Mouse (Mus musculus): ENCODE data around the gene Prkcb. TPM values are rescaled to one million over a fixed set of nuclear protein-coding genes. Genes with fewer than 3 reads are reported as not detected.

Gene Prkcb
- total RNA-seq, 2 experiments from 2014 or later = 805 to 833 TPM

DNA sequence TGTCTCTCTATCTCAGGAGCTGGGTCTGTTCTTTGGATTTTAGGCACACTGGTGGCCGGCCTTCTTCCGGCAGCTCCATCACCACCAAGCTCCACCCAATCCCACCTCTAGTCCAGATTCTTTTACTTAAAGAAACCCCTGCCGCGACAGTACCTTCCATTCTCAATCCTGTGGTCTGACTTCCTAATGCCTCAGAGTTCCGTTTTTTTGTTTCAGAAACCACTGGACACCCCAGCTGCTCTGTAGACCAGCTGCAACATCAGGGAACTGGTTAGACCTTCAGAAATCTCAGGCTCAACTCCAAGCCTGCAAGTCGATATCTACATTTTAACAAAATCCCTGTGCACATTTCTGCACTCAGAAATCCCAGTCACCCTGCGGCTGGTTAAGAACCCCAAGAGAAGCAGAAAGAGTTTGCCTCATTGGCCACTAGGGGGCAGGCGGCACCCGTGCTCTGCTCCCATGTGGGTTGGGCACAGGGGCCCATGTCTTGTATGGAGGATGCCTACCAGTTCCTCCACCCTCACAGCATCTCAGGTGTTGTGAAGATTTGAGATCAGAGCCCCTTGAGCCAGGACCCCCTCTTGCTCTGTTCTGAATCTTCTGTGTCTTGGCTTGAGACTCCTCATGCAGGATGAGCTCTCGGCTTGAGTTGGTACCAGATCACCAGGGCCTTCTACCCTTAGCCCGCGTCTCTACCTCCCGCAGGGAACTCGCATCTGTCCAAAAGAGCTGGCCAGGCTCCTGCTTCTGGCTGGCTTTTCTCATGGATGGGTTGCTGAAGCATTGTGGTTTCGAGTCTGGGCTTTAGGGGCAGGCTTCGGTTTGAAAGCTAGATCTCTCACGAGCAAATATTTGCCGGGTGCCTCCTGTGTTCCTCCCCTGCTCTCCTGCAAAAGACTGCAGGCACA lies 182.1 kb downstream of the Prkcb start:
- peak; percentile 71 to 75 for DNase-seq

DNA sequence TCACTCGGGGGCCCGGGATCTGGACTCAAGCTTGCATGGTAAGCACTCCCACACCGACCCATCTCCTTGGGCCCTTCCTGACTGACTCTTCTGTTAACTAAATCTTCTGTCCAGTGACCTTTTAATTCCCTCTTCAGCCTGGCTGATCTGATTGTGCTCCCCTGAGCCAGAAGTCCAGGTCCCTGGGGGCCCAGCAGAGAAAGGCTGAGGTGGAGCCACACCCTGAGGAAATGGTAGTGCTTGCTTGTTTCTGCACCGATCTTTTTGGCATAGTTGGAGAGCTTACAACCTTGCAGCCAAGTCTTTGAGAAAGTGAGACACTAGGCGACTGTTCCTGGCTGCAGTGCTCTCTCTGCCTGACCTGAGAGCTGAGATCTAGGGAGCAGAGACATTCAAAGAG lies 183.7 kb downstream of the Prkcb start:
- no peak for DNase-seq

DNA sequence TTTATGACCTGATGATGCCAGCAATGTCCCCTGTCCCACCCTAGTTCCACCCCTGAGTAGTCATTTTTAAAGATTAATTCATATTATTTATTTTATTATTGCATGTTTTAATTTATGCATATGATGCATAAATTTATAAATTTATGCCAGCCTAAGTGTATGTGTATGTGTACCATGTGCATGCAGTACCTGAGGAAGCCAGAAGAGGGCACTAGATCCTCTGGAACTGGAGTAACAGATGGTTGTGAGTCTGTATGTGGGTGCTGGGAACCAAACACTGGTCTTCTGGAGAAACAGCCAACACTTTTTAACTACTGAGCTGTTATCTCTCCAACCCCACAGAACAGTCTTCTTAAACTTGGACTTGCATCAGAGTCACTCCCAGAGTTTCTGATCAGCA lies 186.5 kb downstream of the Prkcb start:
- DNase-seq = no peak

- no peak for DNase-seq
These were observed 188.1 kb downstream of the Prkcb start for GRCm38 (mm10) chr7:122476697-122477096.

DNA sequence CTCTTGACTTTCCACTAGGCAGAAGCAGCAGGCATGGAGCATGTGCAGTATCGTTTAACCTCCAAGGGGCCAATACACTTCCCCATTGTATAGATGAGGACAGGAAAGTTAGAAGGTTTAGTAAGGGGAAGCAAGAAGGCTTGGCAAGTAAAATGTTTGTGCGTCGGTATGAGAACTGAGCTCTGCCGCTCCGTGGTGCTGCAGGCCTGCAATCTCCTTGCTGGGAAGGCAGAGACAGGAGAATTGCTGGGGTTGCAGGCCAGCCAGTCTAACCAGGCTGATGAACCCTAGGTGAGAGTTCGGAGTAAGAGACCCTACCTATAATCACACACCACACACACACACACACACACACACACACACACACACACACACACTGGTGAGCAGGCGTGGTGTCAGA lies 188.6 kb downstream of the Prkcb start:
- DNase-seq = no peak

GRCm38 (mm10) chr7:122477566-122478564 lies 189.3 kb downstream of the Prkcb start:
- DNase-seq = no peak

GRCm38 (mm10) chr7:122483949-122484348 lies 195.4 kb downstream of the Prkcb start:
- no peak for DNase-seq

DNA sequence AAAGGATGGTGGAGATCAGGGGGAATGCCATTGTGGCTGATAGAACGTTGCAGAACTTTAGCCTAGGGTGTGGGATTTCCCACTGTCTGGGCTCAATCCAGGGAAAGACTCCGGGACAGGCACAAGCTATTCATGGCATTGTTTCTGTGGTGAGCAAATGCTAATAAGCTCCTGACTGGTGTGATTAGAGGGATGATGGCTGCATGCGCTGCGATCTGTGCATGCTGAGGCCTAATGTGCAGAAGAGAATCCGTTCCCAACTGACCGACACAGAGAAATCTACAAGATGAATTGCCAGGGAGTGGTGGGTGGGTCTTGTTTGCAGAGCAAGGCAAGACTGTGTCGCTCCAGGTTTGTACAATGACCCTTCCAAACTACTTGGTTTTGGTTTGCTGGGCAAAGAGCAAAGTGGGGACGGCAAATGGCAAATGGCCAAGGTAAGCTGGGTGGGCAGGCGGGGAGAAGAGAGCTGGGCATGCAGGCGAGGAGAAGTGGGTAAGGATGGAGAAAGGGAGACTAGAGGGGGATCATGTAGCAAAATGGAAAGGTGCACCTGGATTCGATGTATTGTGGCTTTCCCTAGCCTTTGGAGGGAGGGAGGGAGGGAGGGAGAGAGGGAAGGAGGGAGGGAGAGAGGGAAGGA lies 199.5 kb downstream of the Prkcb start:
- DNase-seq = no peak

GRCm38 (mm10) chr7:122492041-122492440 lies 203.5 kb downstream of the Prkcb start:
- no peak for DNase-seq

DNA sequence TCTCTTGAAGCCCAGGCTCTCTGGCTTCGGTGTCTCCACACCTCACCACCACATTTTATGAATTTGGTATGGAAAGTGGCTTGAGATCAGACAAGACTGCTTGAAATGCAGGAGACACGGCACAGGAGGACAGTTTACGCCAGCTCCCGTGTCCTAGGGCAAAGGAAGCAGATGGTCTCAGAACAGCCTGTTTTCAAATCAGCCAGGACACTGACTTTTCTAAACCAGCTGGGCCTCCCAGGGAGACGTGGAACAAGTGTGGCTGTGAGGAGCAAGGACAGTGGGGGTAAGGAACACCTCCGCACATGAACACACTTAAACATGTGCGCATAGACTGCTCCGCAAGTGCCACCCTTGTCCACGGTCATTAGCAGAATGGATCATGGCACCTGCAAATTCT lies 204.4 kb downstream of the Prkcb start:
- DNase-seq = no peak

GRCm38 (mm10) chr7:122494088-122494487 lies 205.5 kb downstream of the Prkcb start:
- DNase-seq = no peak

GRCm38 (mm10) chr7:122497516-122497915 lies 209.0 kb downstream of the Prkcb start:
- DNase-seq = no peak

DNA sequence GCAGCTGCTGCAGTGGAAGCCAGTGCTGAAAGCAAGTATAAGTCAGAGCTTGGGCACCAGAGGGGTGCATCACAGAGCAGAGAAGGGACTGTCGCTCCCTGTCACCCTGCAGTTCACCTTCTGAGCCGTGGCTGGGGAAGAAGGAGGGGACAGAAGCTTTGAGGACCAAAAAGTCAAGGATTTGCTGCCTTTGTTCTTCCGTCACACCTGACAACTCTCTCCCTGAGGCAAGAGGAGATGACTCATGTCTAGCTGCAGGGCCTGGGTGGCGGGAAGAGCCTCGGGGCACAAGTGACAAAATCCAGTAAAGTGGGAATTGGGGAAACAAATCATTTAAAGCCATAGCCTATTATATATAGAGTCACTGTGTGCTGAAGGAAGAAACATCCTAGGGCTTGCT lies 209.9 kb downstream of the Prkcb start:
- no peak for DNase-seq

DNA sequence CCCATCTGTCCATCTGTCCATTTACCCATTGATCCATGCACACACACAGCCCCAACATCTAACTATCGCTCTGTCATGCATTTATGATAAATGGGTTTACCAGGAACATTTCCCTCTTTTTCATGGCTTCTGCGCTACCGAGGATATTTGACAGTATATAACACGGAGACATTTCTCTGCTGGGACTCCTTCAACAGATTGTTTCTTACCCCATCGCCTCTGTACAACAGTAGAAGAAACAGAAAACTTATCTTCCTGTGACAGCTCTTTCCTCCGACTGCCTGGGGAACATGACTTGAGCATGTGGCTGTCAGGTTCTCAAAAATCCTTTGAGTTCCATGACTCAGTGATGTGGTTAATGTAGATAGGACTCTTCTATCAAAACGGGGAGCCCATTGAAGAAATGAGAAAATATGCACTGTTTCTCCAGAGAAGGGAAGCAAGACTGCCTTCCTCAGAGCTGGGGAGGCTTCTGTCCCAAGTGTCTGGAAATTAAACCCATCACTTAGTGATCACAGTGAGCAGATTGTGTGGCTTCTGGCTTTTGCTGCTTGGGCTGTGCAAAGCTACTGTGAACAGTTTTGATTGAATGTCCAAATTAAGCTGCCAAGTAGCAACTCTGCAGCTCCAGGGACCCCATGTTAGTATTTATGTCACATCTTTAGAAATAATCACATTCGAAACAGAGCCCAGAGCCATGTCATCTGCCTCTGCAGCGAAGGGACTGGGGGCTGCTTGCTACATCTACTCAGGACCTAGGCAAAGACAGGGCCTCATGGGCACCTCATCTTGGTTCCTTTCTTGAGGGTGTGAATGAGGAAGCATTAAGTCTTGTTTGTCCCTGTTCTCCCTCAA lies 211.4 kb downstream of the Prkcb start:
- DNase-seq = peak in 1 of 2 experiments; percentile 34

GRCm38 (mm10) chr7:122506467-122506866 lies 217.9 kb downstream of the Prkcb start:
- DNase-seq = no peak

DNA sequence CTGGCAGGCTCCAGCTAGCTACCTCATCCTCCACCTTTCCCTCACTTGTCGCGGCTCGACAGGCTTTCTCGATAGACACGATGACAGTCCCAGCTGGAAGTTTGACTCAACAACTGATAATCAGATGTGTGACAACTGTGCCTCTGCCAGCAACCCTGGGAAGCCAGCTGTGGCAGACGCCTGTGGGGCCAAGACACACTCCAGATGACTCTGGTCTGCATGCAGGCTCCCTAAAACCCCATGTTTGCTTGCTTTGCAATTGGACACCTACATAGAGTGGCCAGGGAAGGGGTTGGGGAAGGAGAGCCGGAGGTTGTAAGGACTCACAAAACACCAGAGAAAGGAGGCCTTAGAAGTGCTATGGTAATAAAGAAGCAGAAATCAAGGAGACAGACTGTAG lies 221.4 kb downstream of the Prkcb start:
- no peak for DNase-seq

GRCm38 (mm10) chr7:122512430-122512966 lies 223.9 kb downstream of the Prkcb start:
- no peak for DNase-seq

DNA sequence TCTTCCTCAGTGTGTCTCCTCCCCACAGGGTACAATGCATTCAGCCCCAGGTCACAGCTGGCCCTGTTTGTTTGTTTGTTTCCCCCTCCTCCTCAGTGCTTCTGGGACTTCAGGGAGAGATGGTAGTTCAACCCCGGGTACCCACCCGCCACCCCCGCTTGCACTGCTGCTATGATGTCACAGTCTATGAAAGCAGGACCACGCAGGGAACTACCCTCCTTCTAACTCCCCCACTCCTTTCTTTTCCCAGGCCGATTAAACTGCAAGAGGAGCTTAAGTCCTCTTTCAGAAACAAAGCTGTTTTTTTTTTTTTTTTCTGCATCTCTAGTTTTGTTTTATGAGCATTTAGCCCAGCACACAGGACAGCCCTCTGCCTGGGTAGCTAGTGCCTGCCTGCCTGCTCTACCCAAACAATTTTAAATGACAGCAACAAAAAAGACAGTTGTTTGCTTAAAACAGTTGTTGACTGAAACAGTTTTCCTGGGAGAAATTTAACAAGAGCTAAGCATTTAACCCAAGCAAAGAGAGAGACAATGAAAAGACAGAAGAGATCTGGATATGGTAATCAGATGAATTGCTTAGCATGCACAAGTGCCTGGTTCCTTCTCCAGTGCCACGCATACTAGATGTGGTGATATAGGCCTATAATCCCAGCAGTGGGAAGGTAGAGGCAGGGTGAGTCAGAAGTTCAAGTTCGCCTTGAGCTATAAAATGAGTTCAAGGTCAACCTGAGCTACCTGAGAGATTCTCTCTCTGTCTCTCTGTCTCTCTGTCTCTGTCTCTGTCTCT lies 232.5 kb downstream of the Prkcb start:
- DNase-seq = no peak

- no peak for DNase-seq
These were observed 239.7 kb downstream of the Prkcb start for GRCm38 (mm10) chr7:122528201-122528600.

- no peak for DNase-seq
These were observed 240.1 kb downstream of the Prkcb start for GRCm38 (mm10) chr7:122528646-122529045.
